Mouse (Mus musculus): ENCODE measurements at regions not wholly inside any gene's neighbourhood (a gene's known extent, or its start where the extent isn't known, plus 50 kb on each side); places are given as distances from the start of the nearest gene placed in this dataset.

GRCm38 (mm10) chr14:39532689-39533088 lies 59.8 kb upstream of the Nrg3 start:
- Histone ChIP-seq H3K4me1 (replicated peaks; ENCODE audit: control insufficient read depth, insufficient read depth) (no peaks in the 10 kb centered on the region), H3K4me3 (ENCODE audit: low read depth, low read length) (no peak overlapping the region), H3K27ac (replicated peaks) (no peak overlapping the region), H3K27me3 (ENCODE audit: control insufficient read depth, insufficient read depth, low read length) (no peaks in the 10 kb centered on the region), H3K36me3 (ENCODE audit: control insufficient read depth, insufficient read depth, low read length) (no peaks in the 10 kb centered on the region), H3K4me2 (replicated peaks; ENCODE audit: low read depth) (no peak overlapping the region), H3K9me3 (ENCODE audit: control insufficient read depth, low read length) (no peaks in the 10 kb centered on the region), H3K9ac (ENCODE audit: low read length) (no peak overlapping the region)
- ATAC-seq (ENCODE audit: low FRiP score, low TSS enrichment), result no peak
- no peak for DNase-seq (ENCODE audit: low spot score)
- 13% methylated on average over 2 of the region's 2 CpGs for WGBS
- no peak for TF ChIP-seq EP300 (optimal IDR thresholded peaks at IDR 0.05)
- TF ChIP-seq CTCF (IDR thresholded peaks at IDR 0.05; ENCODE audit: low read depth), result peak; percentile 78

Measured in stomach, postnatal 0 days (tissue).